Mouse (Mus musculus) C2C12 (cell line): ENCODE results near the gene Tanc1.

Experiments used
- CTCF ChIP-seq: IDR thresholded peaks from one replicate; pipeline ENCODE4 v1.5.1; 2011; ENCODE audit not compliant: control insufficient read depth, insufficient read depth, insufficient read length
- FOSL1 ChIP-seq: IDR thresholded peaks from one replicate; pipeline ENCODE4 v1.8.0; 2011; ENCODE audit warnings: mild to moderate bottlenecking, low read length; ENCODE audit not compliant: poor library complexity, insufficient read depth, severe bottlenecking
- MAX ChIP-seq: IDR thresholded peaks from one replicate; pipeline ENCODE4 v1.6.1; 2011; ENCODE audit warnings: mild to moderate bottlenecking, control low read depth
- MYOG ChIP-seq: IDR thresholded peaks from one replicate; pipeline ENCODE4 v1.6.1; 2011; ENCODE audit not compliant: control insufficient read depth, insufficient read length; ENCODE audit errors: extremely low read depth
- USF1 ChIP-seq: IDR thresholded peaks from one replicate; pipeline ENCODE4 v1.6.1; 2011; ENCODE audit warnings: low read depth, mild to moderate bottlenecking, control low read depth, moderate library complexity

- no peak for TF ChIP-seq CTCF
- TF ChIP-seq MYOG: no peak
- TF ChIP-seq USF1: no peak
- TF ChIP-seq MAX: no peak
- no peak for TF ChIP-seq FOSL1
These were observed 230.1 kb downstream of the Tanc1 start for GRCm38 (mm10) chr2:59841944-59842343.
